Mouse (Mus musculus) MEL (cell line): ENCODE results near the gene Fam160a1. TPM values are rescaled to one million over a fixed set of nuclear protein-coding genes. Genes with fewer than 3 reads are reported as not detected.
A peak's percentile ranks its signal among the peaks of the same experiment; 100 is the strongest.

Experiments used
- DNase-seq: peaks from one replicate; pipeline ENCODE4 v3.0.0; 2011; ENCODE audit warnings: low read depth, low spot score
- H3K27ac ChIP-seq: 2 replicates; pipeline ENCODE4 v1.5.1; 2012; ENCODE audit warnings: low read depth, mild to moderate bottlenecking, control low read depth, low read length, moderate library complexity; ENCODE audit not compliant: control insufficient read depth
- H3K27me3 ChIP-seq, 2 experiments: fragments of 150-350 bp in 1 of 2; sonication (generic) in 1 of 2; 2 replicates each; pipeline ENCODE4 v1.6.1; 2012; ENCODE audit warnings: low read length in 2 of 2, mild to moderate bottlenecking in 2 of 2, improper control_type of control experiment in 1 of 2, moderate library complexity in 1 of 2; ENCODE audit not compliant: insufficient read depth in 2 of 2, control insufficient read depth in 1 of 2
- H3K36me3 ChIP-seq, 2 experiments: 2 replicates each; pipeline ENCODE4 v1.6.1; 2012 to 2014; ENCODE audit warnings: low read length in 2 of 2, improper control_type of control experiment in 1 of 2, inconsistent platforms in 1 of 2, mild to moderate bottlenecking in 1 of 2; ENCODE audit not compliant: insufficient read depth in 2 of 2, control insufficient read depth in 1 of 2
- H3K4me1 ChIP-seq, 2 experiments: fragments of 150-350 bp in 1 of 2; sonication (generic) in 1 of 2; 2 replicates each; pipeline ENCODE4 v1.6.1; 2012; ENCODE audit warnings: low read length in 2 of 2, improper control_type of control experiment in 1 of 2, mild to moderate bottlenecking in 1 of 2; ENCODE audit not compliant: insufficient read depth in 2 of 2, control insufficient read depth in 1 of 2
- H3K4me3 ChIP-seq, 2 experiments: fragments of 150-350 bp in 1 of 2; sonication (generic) in 1 of 2; 2 replicates each; pipeline ENCODE4 v1.5.1; 2012; ENCODE audit warnings: low read depth in 2 of 2, low read length in 2 of 2, mild to moderate bottlenecking in 2 of 2, moderate library complexity in 2 of 2, control low read depth in 1 of 2, improper control_type of control experiment in 1 of 2; ENCODE audit not compliant: control insufficient read depth in 1 of 2, insufficient read depth in 1 of 2
- H3K79me2 ChIP-seq: 2 replicates; pipeline ENCODE4 v1.6.1; 2012; ENCODE audit warnings: mild to moderate bottlenecking, low read length, moderate library complexity; ENCODE audit not compliant: control insufficient read depth, poor library complexity, insufficient read depth
- H3K9ac ChIP-seq: 2 replicates; pipeline ENCODE4 v1.6.1; 2012; ENCODE audit warnings: low read depth, mild to moderate bottlenecking, control low read depth, low read length, moderate library complexity; ENCODE audit not compliant: control insufficient read depth, poor library complexity, severe bottlenecking
- H3K9me3 ChIP-seq: fragments of 150-350 bp; sonication (generic); replicated peaks from 2 replicates; pipeline ENCODE4 v1.6.1; 2012; ENCODE audit warnings: mild to moderate bottlenecking, low read length, improper control_type of control experiment, moderate library complexity; ENCODE audit not compliant: insufficient read depth
- BHLHE40 ChIP-seq: IDR thresholded peaks from 2 replicates; pipeline ENCODE4 v1.6.1; 2012; ENCODE audit warnings: low read depth, mild to moderate bottlenecking, inconsistent platforms, low read length, improper control_type of control experiment, borderline replicate concordance
- CHD2 ChIP-seq: IDR thresholded peaks from 2 replicates; pipeline ENCODE4 v1.6.1; 2011; ENCODE audit warnings: low read length, improper control_type of control experiment
- E2F4 ChIP-seq: IDR thresholded peaks from 2 replicates; pipeline ENCODE4 v1.6.1; 2011; ENCODE audit warnings: low read depth, low read length, improper control_type of control experiment, borderline replicate concordance
- EP300 ChIP-seq, 2 experiments: IDR thresholded peaks; 2 replicates each; pipeline ENCODE4 v1.6.1; 2011; ENCODE audit warnings: improper control_type of control experiment in 2 of 2, low read length in 2 of 2, low read depth in 1 of 2, mild to moderate bottlenecking in 1 of 2
- KAT2A ChIP-seq: conservative IDR thresholded peaks from 2 replicates; pipeline ENCODE4 v1.6.1; 2012; ENCODE audit warnings: low read depth, low read length, improper control_type of control experiment, inconsistent platforms
- MAFK ChIP-seq: IDR thresholded peaks from 2 replicates; pipeline ENCODE4 v1.6.1; 2011; ENCODE audit warnings: low read depth, mild to moderate bottlenecking, low read length, improper control_type of control experiment, borderline replicate concordance
- MAX ChIP-seq: IDR thresholded peaks from 2 replicates; pipeline ENCODE4 v1.6.1; 2011; ENCODE audit warnings: low read length, improper control_type of control experiment
- MEF2A ChIP-seq: IDR thresholded peaks from 2 replicates; pipeline ENCODE4 v1.6.1; 2014; ENCODE audit warnings: low read depth, mild to moderate bottlenecking, inconsistent platforms, low read length, improper control_type of control experiment; ENCODE audit not compliant: poor library complexity, insufficient replicate concordance, severe bottlenecking; ENCODE audit errors: extremely low read depth
- MYB ChIP-seq: IDR thresholded peaks from 2 replicates; pipeline ENCODE4 v1.6.1; 2011; ENCODE audit warnings: mild to moderate bottlenecking, low read depth, low read length, improper control_type of control experiment
- NELFE ChIP-seq: IDR thresholded peaks from 2 replicates; pipeline ENCODE4 v1.6.1; 2011; ENCODE audit warnings: low read depth, low read length, improper control_type of control experiment
- NRF1 ChIP-seq: IDR thresholded peaks from 2 replicates; pipeline ENCODE4 v1.6.1; 2014; ENCODE audit warnings: low read depth, mild to moderate bottlenecking, inconsistent platforms, low read length, improper control_type of control experiment, moderate library complexity; ENCODE audit not compliant: poor library complexity, insufficient read depth, severe bottlenecking
- POLR2A ChIP-seq, 2 experiments: IDR thresholded peaks; 2 replicates each; pipeline ENCODE4 v1.6.1; 2011 to 2012; ENCODE audit warnings: low read length in 2 of 2, mild to moderate bottlenecking in 2 of 2, control low read depth in 1 of 2, improper control_type of control experiment in 1 of 2, low read depth in 1 of 2, moderate library complexity in 1 of 2; ENCODE audit not compliant: control insufficient read depth in 1 of 2, insufficient read depth in 1 of 2, poor library complexity in 1 of 2
- POLR2AphosphoS5 ChIP-seq: IDR thresholded peaks from 2 replicates; pipeline ENCODE4 v1.6.1; 2012; ENCODE audit warnings: low read depth, borderline replicate concordance, mild to moderate bottlenecking, inconsistent platforms, low read length, moderate library complexity, mixed read lengths
- RAD21 ChIP-seq: IDR thresholded peaks from 2 replicates; pipeline ENCODE4 v1.6.1; 2011; ENCODE audit warnings: mild to moderate bottlenecking, low read depth, low read length, improper control_type of control experiment
- RCOR1 ChIP-seq: IDR thresholded peaks from 2 replicates; pipeline ENCODE4 v1.6.1; 2012; ENCODE audit warnings: low read depth, mild to moderate bottlenecking, inconsistent platforms, low read length, improper control_type of control experiment
- SIN3A ChIP-seq: IDR thresholded peaks from 2 replicates; pipeline ENCODE4 v1.6.1; 2012; ENCODE audit warnings: low read length, improper control_type of control experiment, inconsistent platforms
- SMC3 ChIP-seq: IDR thresholded peaks from 2 replicates; pipeline ENCODE4 v1.6.1; 2011; ENCODE audit warnings: low read depth, low read length, improper control_type of control experiment
- TAL1 ChIP-seq: IDR thresholded peaks from 2 replicates; pipeline ENCODE4 v1.6.1; 2012; ENCODE audit warnings: mild to moderate bottlenecking, inconsistent platforms, low read length, moderate library complexity, mixed read lengths
- TBP ChIP-seq: IDR thresholded peaks from 2 replicates; pipeline ENCODE4 v1.8.0; 2011; ENCODE audit warnings: low read depth, low read length, improper control_type of control experiment
- TCF12 ChIP-seq: IDR thresholded peaks from 2 replicates; pipeline ENCODE4 v1.6.1; 2014; ENCODE audit warnings: low read depth, mild to moderate bottlenecking, inconsistent platforms, low read length, improper control_type of control experiment, moderate library complexity
- UBTF ChIP-seq: IDR thresholded peaks from 2 replicates; pipeline ENCODE4 v1.6.1; 2012; ENCODE audit warnings: low read depth, mild to moderate bottlenecking, inconsistent platforms, low read length, improper control_type of control experiment, moderate library complexity, borderline replicate concordance; ENCODE audit not compliant: insufficient read depth
- USF2 ChIP-seq, 2 experiments: IDR thresholded peaks; 2 replicates each; pipeline ENCODE4 v1.6.1; 2011 to 2012; ENCODE audit warnings: improper control_type of control experiment in 2 of 2, low read length in 2 of 2, borderline replicate concordance in 1 of 2, inconsistent platforms in 1 of 2, low read depth in 1 of 2, mild to moderate bottlenecking in 1 of 2; ENCODE audit not compliant: insufficient read depth in 1 of 2
- ZC3H11A ChIP-seq: IDR thresholded peaks from 2 replicates; pipeline ENCODE4 v1.6.1; 2012; ENCODE audit warnings: low read depth, mild to moderate bottlenecking, inconsistent platforms, low read length, improper control_type of control experiment
- ZNF384 ChIP-seq: IDR thresholded peaks from 2 replicates; pipeline ENCODE4 v1.6.1; 2012; ENCODE audit warnings: low read depth, mild to moderate bottlenecking, inconsistent platforms, low read length, improper control_type of control experiment
- polyA plus RNA-seq, 2 experiments: library from polyadenylated mRNA; stranded (reverse) in 1 of 2; unstranded in 1 of 2; fragments of >175 nt in 1 of 2; fragments of >200 nt in 1 of 2; gene quantifications; 2 replicates each; pipeline versions ENCODE4 v1.2.1 to v1.2.4; 2012; ENCODE audit warnings: low replicate concordance in 2 of 2, low read depth in 1 of 2; ENCODE audit not compliant: insufficient read length in 2 of 2, insufficient read depth in 1 of 2, missing spikeins in 1 of 2
- total RNA-seq: library from RNA; depleted of rRNA; stranded (reverse); fragments of 300-350 nt; gene quantifications from 2 replicates; pipeline ENCODE4 v1.2.3, GENCODE M21; 2012

Fam160a1 gene
- total and polyA plus RNA-seq, 3 experiments: not detected

DNA sequence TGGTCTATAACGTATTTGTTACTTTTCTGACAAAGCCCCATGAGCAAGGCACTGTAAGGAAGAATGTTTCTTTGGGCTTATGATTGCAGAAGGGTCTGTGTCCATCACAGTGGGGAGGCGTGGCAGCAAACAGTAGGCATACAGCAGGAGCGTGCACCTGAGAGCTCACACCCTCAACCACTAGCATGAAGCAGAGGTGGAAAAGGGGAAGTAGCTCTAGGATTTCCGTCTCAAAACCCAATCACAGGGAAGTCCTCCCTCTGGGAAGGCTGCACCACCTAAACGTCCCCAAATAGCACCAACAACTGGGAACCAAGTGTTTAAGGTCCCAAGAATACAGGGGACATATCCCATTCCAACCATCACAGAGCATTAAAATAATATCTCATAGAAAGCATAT, 43.9 kb upstream of the Fam160a1 start:
- Histone ChIP-seq H3K9me3 (no peaks in the 10 kb centered on the region), H3K9ac (no peak overlapping the region), H3K27ac (no peak overlapping the region), H3K36me3 (peaks cover 0 to 2% of the 10 kb centered on the region in 2 experiments; a peak in 2 of 4 replicates), H3K27me3 (no peaks in the 10 kb centered on the region; a peak in 1 of 4 replicates), H3K4me1 (no peaks in the 10 kb centered on the region; a peak in 1 of 4 replicates), H3K79me2 (no peaks in the 10 kb centered on the region), H3K4me3 (no peak overlapping the region)
- peak; percentile 31 for DNase-seq
- TF ChIP-seq TBP (no peak), NRF1 (no peak), NELFE (no peak), MAX (no peak), KAT2A (no peak), SMC3 (no peak), RAD21 (no peak)

DNA sequence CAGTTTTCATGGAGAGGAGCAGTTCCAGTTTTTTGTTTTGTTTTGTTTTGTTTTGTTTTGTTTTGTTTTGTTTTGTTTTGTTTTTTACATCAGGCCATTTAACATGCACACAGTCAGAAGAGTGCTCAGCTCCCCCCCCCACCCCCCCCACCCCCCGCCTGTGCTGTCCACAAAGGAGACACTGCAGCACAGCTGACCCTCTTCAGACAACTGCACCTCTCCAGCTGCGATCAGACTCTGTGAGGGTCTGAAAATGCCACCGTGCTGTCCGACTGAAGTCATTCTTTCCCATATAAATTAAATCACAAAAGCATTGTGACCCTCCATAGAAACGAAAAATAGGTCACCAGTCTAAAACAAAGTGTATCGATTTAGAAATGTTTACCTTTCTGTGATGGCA, 42.2 kb upstream of the Fam160a1 start:
- Histone ChIP-seq H3K9me3 (no peaks in the 10 kb centered on the region), H3K27ac (no peak overlapping the region), H3K36me3 (peaks cover 0 to 2% of the 10 kb centered on the region in 2 experiments; a peak in 2 of 4 replicates), H3K9ac (no peak overlapping the region), H3K4me3 (no peak overlapping the region), H3K27me3 (no peaks in the 10 kb centered on the region; a peak in 1 of 4 replicates), H3K79me2 (no peaks in the 10 kb centered on the region), H3K4me1 (no peaks in the 10 kb centered on the region; a peak in 1 of 4 replicates)
- TF ChIP-seq E2F4: no peak
- no peak for TF ChIP-seq POLR2A (IDR thresholded peaks at IDR 0.05; ENCODE audit: control insufficient read depth in 1 of 2, insufficient read depth in 1 of 2, low read depth in 1 of 2, low read length in 2 of 2, poor library complexity in 1 of 2)
- no peak for TF ChIP-seq ZNF384
- DNase-seq: no peak

DNA sequence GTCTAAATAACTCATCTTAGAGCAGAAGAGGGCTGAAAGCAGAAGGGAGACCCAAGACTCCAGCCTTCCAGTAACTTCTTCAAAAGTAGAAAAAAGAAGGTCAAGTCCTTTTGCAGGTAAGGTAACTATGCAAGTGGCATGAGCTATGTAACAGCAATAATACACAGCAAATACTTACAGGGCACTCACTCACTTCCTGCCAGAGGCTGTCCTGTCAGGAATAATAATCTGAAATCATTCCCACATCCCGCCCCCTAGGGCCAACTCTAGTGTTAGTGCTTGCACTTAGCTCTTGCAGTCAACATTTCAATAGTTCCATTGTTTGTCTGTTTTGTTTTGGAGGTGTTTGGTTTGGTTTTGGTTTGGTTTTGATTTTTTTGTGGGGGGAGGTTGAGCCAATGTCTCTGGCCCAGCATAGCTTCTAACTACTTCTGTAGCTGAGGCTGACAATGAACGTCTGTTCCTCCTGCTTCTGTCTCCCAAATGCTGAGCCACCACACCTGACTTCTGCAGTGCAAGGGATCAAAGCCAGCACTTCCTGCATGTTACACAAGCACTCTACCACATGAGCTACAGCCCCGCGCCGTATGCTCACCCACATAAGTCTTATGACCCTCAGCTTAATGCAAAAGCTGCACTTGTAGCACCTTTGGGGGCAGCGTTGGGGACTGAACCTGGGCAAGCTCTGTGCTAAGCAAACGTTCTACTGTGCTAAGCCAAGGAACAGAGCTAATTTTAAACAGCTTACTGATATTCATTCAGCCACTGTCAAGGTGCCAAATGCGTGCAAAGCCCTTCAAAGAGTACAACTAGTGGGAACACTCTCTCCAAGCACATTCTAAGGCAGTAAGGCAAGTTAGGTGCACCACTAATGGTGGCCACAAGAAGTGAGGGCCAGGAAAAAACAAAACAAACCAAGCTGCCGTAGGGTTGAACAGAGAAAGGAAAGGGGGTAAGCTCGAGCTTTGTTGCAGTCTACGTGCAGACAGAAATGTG, 41.3 kb upstream of the Fam160a1 start:
- Histone ChIP-seq H3K9me3 (no peaks in the 10 kb centered on the region), H3K27ac (no peak overlapping the region), H3K27me3 (no peaks in the 10 kb centered on the region; a peak in 1 of 4 replicates), H3K36me3 (peaks cover 0 to 2% of the 10 kb centered on the region in 2 experiments; a peak in 2 of 4 replicates), H3K79me2 (no peaks in the 10 kb centered on the region), H3K9ac (no peak overlapping the region), H3K4me1 (no peaks in the 10 kb centered on the region; a peak in 1 of 4 replicates), H3K4me3 (no peak overlapping the region)
- no peak for DNase-seq
- TF ChIP-seq MAX (no peak), BHLHE40 (no peak), MEF2A (no peak), CHD2 (no peak), UBTF (no peak), SMC3 (no peak), MAFK (no peak), ZC3H11A (no peak), RCOR1 (no peak), MYB (no peak), POLR2AphosphoS5 (no peak), USF2 (IDR thresholded peaks at IDR 0.05; ENCODE audit: borderline replicate concordance in 1 of 2, insufficient read depth in 1 of 2, low read depth in 1 of 2, low read length in 2 of 2) (no peak), TCF12 (no peak), SIN3A (no peak), EP300 (IDR thresholded peaks at IDR 0.05; ENCODE audit: low read depth in 1 of 2, low read length in 2 of 2) (no peak), TAL1 (no peak)
